Mouse (Mus musculus) limb, embryonic 11.5 days (tissue): Measurements from ENCODE around the gene Fam122a. TPM values are rescaled to one million over a fixed set of nuclear protein-coding genes. Genes with fewer than 3 reads are reported as not detected.

Experiments used
- ATAC-seq: fragments of 200-750 bp; cut with Nextera tagmentation; 2 replicates; pipeline ENCODE4 v1.8.0; 2017; ENCODE audit warnings: low read depth; ENCODE audit not compliant: insufficient number of reproducible peaks, low FRiP score, low TSS enrichment
- DNase-seq: peaks from one replicate; pipeline ENCODE4 v3.0.0-alpha.2; 2015; ENCODE audit warnings: low spot score
- H3K27ac ChIP-seq: fragments of 300-500 bp; sonication (generic); replicated peaks from 2 replicates; pipeline ENCODE4 v1.5.1; 2014; ENCODE audit warnings: low read depth, mild to moderate bottlenecking, low read length
- H3K27me3 ChIP-seq: fragments of 300-500 bp; sonication (generic); 2 replicates; pipeline ENCODE4 v1.6.1; 2014; ENCODE audit warnings: mild to moderate bottlenecking, low read length, mixed read lengths; ENCODE audit not compliant: control insufficient read depth, insufficient read depth
- H3K36me3 ChIP-seq: fragments of 300-500 bp; sonication (generic); 2 replicates; pipeline ENCODE4 v1.6.1; 2014; ENCODE audit warnings: mild to moderate bottlenecking, low read length, moderate library complexity, mixed read lengths; ENCODE audit not compliant: control insufficient read depth, insufficient read depth
- H3K4me1 ChIP-seq: fragments of 300-500 bp; sonication (generic); 2 replicates; pipeline ENCODE4 v1.6.1; 2014; ENCODE audit warnings: low read length, mixed read lengths; ENCODE audit not compliant: control insufficient read depth, insufficient read depth
- H3K4me2 ChIP-seq: fragments of 300-500 bp; sonication (generic); 2 replicates; pipeline ENCODE4 v1.6.1; 2014; ENCODE audit warnings: low read depth, mild to moderate bottlenecking, moderate library complexity; ENCODE audit not compliant: severe bottlenecking
- H3K4me3 ChIP-seq: fragments of 300-500 bp; sonication (generic); 2 replicates; pipeline ENCODE4 v1.5.1; 2014; ENCODE audit warnings: low read depth, low read length
- H3K9ac ChIP-seq: fragments of 300-500 bp; sonication (generic); 2 replicates; pipeline ENCODE4 v1.6.1; 2014; ENCODE audit warnings: mild to moderate bottlenecking, low read length
- H3K9me3 ChIP-seq: fragments of 300-500 bp; sonication (generic); 2 replicates; pipeline ENCODE4 v1.6.1; 2016; ENCODE audit warnings: low read length; ENCODE audit not compliant: control insufficient read depth
- WGBS: fragments of 180-500 bp; shearing (Covaris S2); extraction: QIAGEN DNeasy Blood & Tissue Kit; methylation state at CpG from one replicate; pipeline ENCODE4 v1.1.7; 2014; 5-methylcytosine and 5-hydroxymethylcytosine counted together
- polyA plus RNA-seq: library from polyadenylated mRNA; unstranded; fragments of >200 nt; fragmentation: Nextera tagmentation; extraction: Ambion mirVana; gene quantifications from 2 replicates; pipeline ENCODE4 v1.2.1, GENCODE M21; 2014

Gene Fam122a
- polyA plus RNA-seq, 1 experiment from 2014 or later: 43.3 TPM

GRCm38 (mm10) chr19:24431381-24431780 lies 45.8 kb downstream of the Fam122a start:
- Histone ChIP-seq H3K4me2 (no peak overlapping the region), H3K4me3 (no peak overlapping the region), H3K4me1 (0 out of 2 replicates have a peak, but pooled peaks cover 2% of the 10 kb centered on the region), H3K27me3 (no peaks in the 10 kb centered on the region), H3K36me3 (no peaks in the 10 kb centered on the region), H3K27ac (no peak overlapping the region), H3K9ac (no peak overlapping the region), H3K9me3 (no peaks in the 10 kb centered on the region)
- DNase-seq: no peak
- WGBS: 94% methylated on average over 2 of the region's 2 CpGs
- no peak for ATAC-seq

- H3K4me2 ChIP-seq: no peak overlapping the region
- no peak for DNase-seq
Observed at GRCm38 (mm10) chr19:24428011-24428410, 49.1 kb downstream of the Fam122a start.

GRCm38 (mm10) chr19:24427258-24427657 lies 49.9 kb downstream of the Fam122a start:
- Histone ChIP-seq H3K4me1 (no peaks in the 10 kb centered on the region), H3K4me3 (no peak overlapping the region), H3K27me3 (no peaks in the 10 kb centered on the region), H3K36me3 (no peaks in the 10 kb centered on the region), H3K4me2 (no peak overlapping the region), H3K27ac (no peak overlapping the region), H3K9me3 (no peaks in the 10 kb centered on the region), H3K9ac (no peak overlapping the region)
- 70% methylated on average over 4 of the region's 4 CpGs for WGBS
- DNase-seq: no peak
- no peak for ATAC-seq

More at GRCm38 (mm10) chr19:24428011-24428410, 49.1 kb downstream of the Fam122a start:
- no peak for ATAC-seq
- Histone ChIP-seq H3K4me3 (no peak overlapping the region), H3K4me1 (no peaks in the 10 kb centered on the region), H3K9me3 (no peaks in the 10 kb centered on the region), H3K36me3 (no peaks in the 10 kb centered on the region), H3K27ac (no peak overlapping the region), H3K9ac (no peak overlapping the region), H3K27me3 (no peaks in the 10 kb centered on the region)
- 92% methylated on average over 3 of the region's 3 CpGs for WGBS

- H3K27ac ChIP-seq: no peak overlapping the region
- no peaks in the 10 kb centered on the region for H3K27me3 ChIP-seq
- no peak overlapping the region for H3K4me2 ChIP-seq
- no peaks in the 10 kb centered on the region for H3K4me1 ChIP-seq
- no peak overlapping the region for H3K4me3 ChIP-seq
- H3K9ac ChIP-seq: no peak overlapping the region
- ATAC-seq: no peak
- DNase-seq: no peak
- H3K36me3 ChIP-seq: no peaks in the 10 kb centered on the region
- WGBS: 82% methylated on average over 7 of the region's 7 CpGs
- no peaks in the 10 kb centered on the region for H3K9me3 ChIP-seq
Observed at GRCm38 (mm10) chr19:24426759-24427181, 50.4 kb downstream of the Fam122a start.

Other genes with a start within 250 kb of the Fam122a start
- 59.7 and 62.7 TPM in 2 replicates for gene Fxn, start 196.8 kb downstream of the Fam122a start, polyA plus RNA-seq
- gene Pip5k1b, start 78.5 kb upstream of the Fam122a start, polyA plus RNA-seq: 0.52 and 0.61 TPM in 2 replicates
- gene Tmem252, start 196.7 kb upstream of the Fam122a start, polyA plus RNA-seq: 0.85 and 1.0 TPM in 2 replicates